In the genomic region with DNA sequence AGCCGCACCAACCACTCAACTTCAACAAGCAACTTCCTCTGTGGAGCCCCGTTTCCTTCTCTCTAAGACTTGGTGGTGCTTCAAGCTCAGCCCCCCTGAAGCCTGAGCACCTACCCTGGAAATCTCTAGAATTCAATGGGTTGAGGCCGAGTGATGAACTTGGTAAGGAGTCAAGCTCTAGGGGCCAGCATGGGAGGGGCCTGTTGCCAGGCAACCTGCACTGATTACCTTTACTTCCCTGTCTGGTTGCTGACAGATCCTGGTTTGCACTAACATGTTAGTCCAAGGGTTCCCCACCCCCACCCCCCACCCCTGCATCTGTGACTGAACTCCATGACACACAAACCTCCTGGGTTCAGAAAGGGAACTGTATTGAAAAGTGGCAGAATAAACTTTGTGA, we compare ENCODE assay signal across 27 mouse cellular contexts. TPM values are rescaled to one million over a fixed set of nuclear protein-coding genes. Genes with fewer than 3 reads are reported as not detected.
DNase-seq lines count a peak whose midpoint lies in the region; ATAC-seq lines count a peak whose summit lies in the region.
"Had no signal": no experiment of that assay in that cellular context is flagged by ENCODE, and none has a peak within 500 bp of the region (broad histone marks: within the 10 kb centered on the region; RNA-seq: fewer than 3 reads in every experiment).

No protein-coding gene starts in this region.

- H3K36me3 ChIP-seq in splenic B cell, adult 2 months (ENCODE audit: control insufficient read depth, insufficient read depth, low read length, poor library complexity, severe bottlenecking): no peaks in the 10 kb centered on the region
- H3K36me3 ChIP-seq: embryonic facial prominence, embryonic 13.5 days; embryonic facial prominence, embryonic 15.5 days; forebrain, embryonic 10.5 days; forebrain, embryonic 12.5 days; G1E had no signal

- H3K27me3 ChIP-seq in splenic B cell, adult 2 months (ENCODE audit: control insufficient read depth, insufficient read depth, low read length, poor library complexity, severe bottlenecking): no peaks in the 10 kb centered on the region
- H3K27me3 ChIP-seq: CH12.LX; embryonic facial prominence, embryonic 13.5 days; embryonic facial prominence, embryonic 15.5 days; forebrain, embryonic 12.5 days had no signal

- peak; percentile 45 for DNase-seq in R1 (ENCODE audit: low read depth, low spot score)
- peak; percentile 83 for DNase-seq in splenic B cell, adult 2 months (ENCODE audit: low read depth, low spot score)
- no peak for DNase-seq in thymus, postnatal 4 days
- DNase-seq in lung, postnatal 4 days: no peak
- no peak for DNase-seq in cerebellum, postnatal 36 days
- DNase-seq in frontal cortex, postnatal 25 days (ENCODE audit: low spot score in 2 of 2): no peak
- DNase-seq: adrenal gland, adult 2 months; adrenal gland, postnatal 10 days; adrenal gland, postnatal 25 days; cerebellum, adult 11-12 months; cerebellum, adult 2 months; cerebellum, adult 9-10 months; cerebellum, postnatal 10 days; cerebellum, postnatal 25 days; embryo, embryonic 11 days had no signal

- ATAC-seq in monocyte, adult 5-6 weeks (replicated peaks; ENCODE audit: insufficient number of reproducible peaks, low FRiP score, low TSS enrichment, poor library complexity, severe bottlenecking): 0 out of 2 replicates have a peak, but pooled peaks have one; percentile 11
- ATAC-seq: CD4-positive, CD25-positive, alpha-beta regulatory T cell, adult 4 months; forebrain, embryonic 14.5 days; forebrain, embryonic 16.5 days; Patski had no signal

RNA-seq across cellular contexts. Expression of a gene that starts 16.7 kb away (rescaled TPM):
- total RNA-seq in monocyte, adult 5-6 weeks (2017): 13.4 to 23.0 TPM (median 17.5 TPM) in 3 replicates
- total RNA-seq: common myeloid progenitor, adult 5-6 weeks had no signal

RNA-seq across cellular contexts. Expression of a gene that starts 59.7 kb away (rescaled TPM):
- total RNA-seq in monocyte, adult 5-6 weeks (2017): 131 to 157 TPM (median 139 TPM) in 3 replicates

Comparison
In these comparisons a context has a peak if more than half of its experiments do, and no peak if none do; other contexts are left out.
1. DNase-seq: peak in R1 (single experiment) and splenic B cell, adult 2 months (single experiment); none in thymus, postnatal 4 days (single experiment), lung, postnatal 4 days (0 of 2), cerebellum, postnatal 36 days (0 of 2) and frontal cortex, postnatal 25 days (0 of 2).